Mouse (Mus musculus) thymus, adult 2 months (tissue): ENCODE data around the gene Olfr521.

Experiments used
- CTCF ChIP-seq: fragments of 200-500 bp; IDR thresholded peaks from 2 replicates; pipeline ENCODE4 v1.5.1; 2012; ENCODE audit warnings: mild to moderate bottlenecking, control low read depth, low read length, moderate library complexity, borderline replicate concordance; ENCODE audit not compliant: control insufficient read depth, poor library complexity, insufficient read depth; ENCODE audit errors: extremely low read depth
- POLR2A ChIP-seq: fragments of 200-500 bp; IDR thresholded peaks from 2 replicates; pipeline ENCODE4 v1.6.1; 2012; ENCODE audit warnings: mild to moderate bottlenecking, low read length, control low read depth, moderate library complexity; ENCODE audit not compliant: control insufficient read depth, poor library complexity, insufficient read depth; ENCODE audit errors: extremely low read depth

DNA sequence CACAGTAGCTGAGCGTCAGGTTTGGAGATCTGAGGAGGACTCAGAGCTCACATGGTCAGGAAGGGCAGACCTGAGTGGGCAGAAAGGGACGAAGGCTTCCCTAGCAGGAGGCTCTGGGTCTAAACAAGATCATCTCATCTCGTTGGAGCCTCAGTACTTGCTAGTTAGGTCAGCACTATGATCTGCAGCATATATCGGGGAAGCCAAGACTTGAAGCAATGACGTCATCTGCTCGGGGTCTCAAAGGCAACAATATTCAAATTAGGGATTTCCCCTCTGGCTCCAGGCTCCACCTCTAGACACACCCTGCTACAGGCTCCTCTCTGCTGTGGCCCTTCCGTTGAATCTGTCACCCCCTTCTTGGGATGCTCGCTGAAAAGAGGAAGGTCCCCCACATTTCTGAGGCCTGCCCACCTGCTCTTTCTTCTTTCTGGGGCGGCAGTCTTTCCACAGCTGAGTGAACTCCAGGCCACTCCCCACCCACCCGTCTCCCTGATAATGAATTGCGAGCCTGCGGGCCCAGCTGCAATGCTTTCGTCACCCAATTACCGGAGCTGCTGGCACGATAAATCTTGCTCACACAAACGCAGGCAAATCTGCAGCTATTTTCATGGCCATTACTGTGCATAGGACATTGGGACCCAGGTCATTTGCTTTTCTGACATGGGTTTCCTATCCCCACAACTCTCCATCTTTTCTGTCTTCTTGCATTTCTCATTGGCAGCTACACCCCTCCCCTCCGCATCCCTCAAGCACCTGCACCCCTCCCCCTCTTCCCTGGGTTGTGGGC lies 32.1 kb downstream of the Olfr521 start:
- TF ChIP-seq CTCF (no peak), POLR2A (no peak)
